Mouse (Mus musculus): ENCODE measurements around the gene Guk1. TPM values are rescaled to one million over a fixed set of nuclear protein-coding genes. Genes with fewer than 3 reads are reported as not detected.

Guk1 gene
- total and polyA plus RNA-seq, 2 experiments = 46.2 to 69.7 TPM

GRCm38 (mm10) chr11:59135051-59135820 lies 56.8 kb downstream of the Guk1 start:
- Histone ChIP-seq H3K36me3 (ENCODE audit: control insufficient read depth, insufficient read depth, low read length) (no peaks in the 10 kb centered on the region), H3K4me3 (ENCODE audit: insufficient read depth, low read depth, low read length) (no peak overlapping the region), H3K9ac (ENCODE audit: low read depth, low read length) (no peak overlapping the region), H3K27me3 (ENCODE audit: control insufficient read depth, insufficient read depth, low read length) (peaks cover 16% of the 10 kb centered on the region), H3K27ac (replicated peaks; ENCODE audit: insufficient read depth, low read depth, low read length) (no peak overlapping the region), H3K4me1 (ENCODE audit: control insufficient read depth, insufficient read depth, low read length) (no peaks in the 10 kb centered on the region), H3K79me2 (ENCODE audit: control insufficient read depth, insufficient read depth, low read length) (no peaks in the 10 kb centered on the region)
- TF ChIP-seq CTCF (IDR thresholded peaks at IDR 0.05; ENCODE audit: low read depth, low read length) (no peak), POLR2A (IDR thresholded peaks at IDR 0.05; ENCODE audit: extremely low read depth, insufficient read depth, low read length) (no peak)
- 9% methylated on average over 55 of the region's 55 CpGs for WGBS
- DNase-seq (ENCODE audit: extremely low read depth, low read depth, low spot score) = no peak

- Histone ChIP-seq H3K4me3 (ENCODE audit: insufficient read depth, low read depth, low read length) (no peak overlapping the region), H3K36me3 (ENCODE audit: control insufficient read depth, insufficient read depth, low read length) (no peaks in the 10 kb centered on the region), H3K4me1 (ENCODE audit: control insufficient read depth, insufficient read depth, low read length) (no peaks in the 10 kb centered on the region), H3K27me3 (ENCODE audit: control insufficient read depth, insufficient read depth, low read length) (peaks cover 16% of the 10 kb centered on the region), H3K9ac (ENCODE audit: low read depth, low read length) (no peak overlapping the region), H3K27ac (replicated peaks; ENCODE audit: insufficient read depth, low read depth, low read length) (no peak overlapping the region), H3K79me2 (ENCODE audit: control insufficient read depth, insufficient read depth, low read length) (no peaks in the 10 kb centered on the region)
- no peak for DNase-seq (ENCODE audit: extremely low read depth, low read depth, low spot score)
- 9% methylated on average over 35 of the region's 35 CpGs for WGBS
- TF ChIP-seq CTCF (IDR thresholded peaks at IDR 0.05; ENCODE audit: low read depth, low read length) (no peak), POLR2A (IDR thresholded peaks at IDR 0.05; ENCODE audit: extremely low read depth, insufficient read depth, low read length) (no peak)
These were observed 57.5 kb downstream of the Guk1 start for GRCm38 (mm10) chr11:59134373-59134997.

Other genes with a start within 250 kb of the Guk1 start
- gene Hist3h2ba, start 243.3 kb downstream of the Guk1 start, total RNA-seq (2014; rRNA removed) = 0.37 and 1.1 TPM in 2 replicates
- gene Hist3h2ba, start 243.3 kb downstream of the Guk1 start, polyA plus RNA-seq (2012; rRNA removed) = not detected in 2 replicates
- gene Hist3h2a, start 237.5 kb downstream of the Guk1 start, total RNA-seq (2014; rRNA removed) = 7.8 and 8.1 TPM in 2 replicates
- gene Hist3h2a, start 237.5 kb downstream of the Guk1 start, polyA plus RNA-seq (2012; rRNA removed) = 2.0 and 2.7 TPM in 2 replicates
- under 0.01 TPM in 1 of 2 replicates, not detected in the other for gene Trim17, start 237.5 kb downstream of the Guk1 start, total RNA-seq (2014; rRNA removed)
- 0.04 TPM in 2 replicates for gene Trim17, start 237.5 kb downstream of the Guk1 start, polyA plus RNA-seq (2012; rRNA removed)
- gene Trim11, start 214.1 kb downstream of the Guk1 start, total RNA-seq (2014; rRNA removed) = 12.4 and 13.4 TPM in 2 replicates
- gene Trim11, start 214.1 kb downstream of the Guk1 start, polyA plus RNA-seq (2012; rRNA removed) = 14.4 and 22.4 TPM in 2 replicates
- gene Obscn, start 55.8 kb downstream of the Guk1 start, total RNA-seq (2014; rRNA removed) = 0.07 and 0.83 TPM in 2 replicates
- gene Obscn, start 55.8 kb downstream of the Guk1 start, polyA plus RNA-seq (2012; rRNA removed) = 0.02 and 0.07 TPM in 2 replicates
- gene Iba57, start 28.5 kb downstream of the Guk1 start, total RNA-seq (2014; rRNA removed) = 5.3 and 6.4 TPM in 2 replicates
- gene Iba57, start 28.5 kb downstream of the Guk1 start, polyA plus RNA-seq (2012; rRNA removed) = 6.8 and 7.3 TPM in 2 replicates
- gene Gjc2, start 9.0 kb downstream of the Guk1 start, total RNA-seq (2014; rRNA removed) = 0.40 and 0.46 TPM in 2 replicates
- gene Gjc2, start 9.0 kb downstream of the Guk1 start, polyA plus RNA-seq (2012; rRNA removed) = 0.66 and 0.76 TPM in 2 replicates
- 25.1 and 28.1 TPM in 2 replicates for gene Mrpl55, start 10.3 kb upstream of the Guk1 start, total RNA-seq (2014; rRNA removed)
- 26.2 and 37.7 TPM in 2 replicates for gene Mrpl55, start 10.3 kb upstream of the Guk1 start, polyA plus RNA-seq (2012; rRNA removed)
- gene 2310033P09Rik, start 16.1 kb upstream of the Guk1 start, total RNA-seq (2014; rRNA removed) = 2.6 and 3.2 TPM in 2 replicates
- gene 2310033P09Rik, start 16.1 kb upstream of the Guk1 start, polyA plus RNA-seq (2012; rRNA removed) = 8.5 and 9.2 TPM in 2 replicates
- 194 and 214 TPM in 2 replicates for gene Arf1, start 36.1 kb upstream of the Guk1 start, total RNA-seq (2014; rRNA removed)
- gene Arf1, start 36.1 kb upstream of the Guk1 start, polyA plus RNA-seq (2012; rRNA removed) = 319 and 336 TPM in 2 replicates
- not detected in 2 replicates for gene Wnt3a, start 98.5 kb upstream of the Guk1 start, total RNA-seq (2014; rRNA removed)
- not detected in 2 replicates for gene Wnt3a, start 98.5 kb upstream of the Guk1 start, polyA plus RNA-seq (2012; rRNA removed)
- 0.13 and 0.37 TPM in 2 replicates for gene Wnt9a, start 114.7 kb upstream of the Guk1 start, total RNA-seq (2014; rRNA removed)
- gene Wnt9a, start 114.7 kb upstream of the Guk1 start, polyA plus RNA-seq (2012; rRNA removed) = 0.46 TPM in 2 replicates
- not detected in 2 replicates for gene Prss38, start 183.4 kb upstream of the Guk1 start, total RNA-seq (2014; rRNA removed)
- not detected in 2 replicates for gene Prss38, start 183.4 kb upstream of the Guk1 start, polyA plus RNA-seq (2012; rRNA removed)

All from liver, adult 2 months (tissue).